Mouse (Mus musculus) small intestine, adult 2 months (tissue): Measurements from ENCODE around the gene Wdr24.

Source experiments
- CTCF ChIP-seq: fragments of 200-500 bp; IDR thresholded peaks from 2 replicates; pipeline ENCODE4 v1.5.1; 2012; ENCODE audit warnings: low read depth, mild to moderate bottlenecking, control low read depth, inconsistent platforms, low read length, moderate library complexity, mixed read lengths; ENCODE audit not compliant: insufficient replicate concordance, insufficient read length; ENCODE audit errors: extremely low read depth
- POLR2A ChIP-seq: fragments of 200-500 bp; IDR thresholded peaks from 2 replicates; pipeline ENCODE4 v1.6.1; 2012; ENCODE audit warnings: low read depth, mild to moderate bottlenecking, control low read depth, inconsistent platforms, low read length, moderate library complexity

- TF ChIP-seq POLR2A (no peak), CTCF (no peak)
Observed at GRCm38 (mm10) chr17:25835301-25835700, 11.9 kb downstream of the Wdr24 start.
